Mouse (Mus musculus): ENCODE measurements around the gene Tigit.

Tigit gene

DNA sequence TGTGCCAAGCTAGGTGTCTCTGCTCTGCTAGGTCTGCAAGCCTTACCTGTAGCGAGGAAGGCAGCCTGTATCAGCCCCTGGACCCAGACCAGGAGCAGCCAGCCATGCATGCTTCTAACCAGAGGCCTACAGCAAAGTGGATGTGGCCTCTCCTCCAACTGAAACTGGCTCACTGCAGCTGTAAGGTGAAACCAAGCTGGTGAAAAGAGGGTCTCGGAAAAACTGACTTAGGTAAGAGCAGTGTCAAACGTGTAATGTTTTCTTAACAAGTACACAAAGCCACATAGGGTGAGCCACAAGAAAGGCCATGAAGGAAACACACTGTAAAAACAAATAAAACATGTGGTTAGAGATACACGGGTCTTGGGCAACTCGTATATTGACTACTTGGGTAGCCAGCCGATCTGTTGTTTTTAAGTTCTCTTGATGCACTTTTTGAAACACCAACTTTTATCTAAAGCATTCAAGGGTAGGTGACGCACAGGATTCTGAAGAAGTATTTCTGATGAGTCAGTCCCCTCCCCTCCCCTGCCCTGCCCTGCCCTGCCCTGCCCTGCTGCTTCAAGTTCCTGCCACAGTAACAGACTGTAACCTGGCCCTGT, at the start of gene Tigit:
TSS of gene Tigit (minus strand) at position 169 of the 602 bp plus-strand sequence.
- WGBS, result 84% methylated on average over 7 of the region's 7 CpGs

DNA sequence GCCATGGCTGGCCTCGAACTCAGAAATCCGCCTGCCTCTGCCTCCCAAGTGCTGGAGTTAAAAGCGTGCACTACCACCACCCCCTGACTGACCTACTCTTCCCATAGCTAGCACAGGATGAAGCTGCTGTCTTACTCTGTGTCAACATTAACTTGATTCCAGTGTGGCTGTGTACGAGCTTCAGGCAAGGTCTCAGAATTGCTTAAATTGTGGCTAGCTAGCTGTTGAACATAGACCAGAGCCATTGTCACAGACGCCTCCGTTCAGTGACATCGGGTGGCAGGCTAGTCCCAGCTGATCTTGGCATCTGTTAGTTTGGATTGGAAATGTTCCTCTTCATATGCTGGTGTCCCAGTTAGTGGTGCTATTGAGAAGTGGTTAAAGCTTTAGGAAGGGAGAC, 47.4 kb upstream of the Tigit start:
- WGBS, result 85% methylated on average over 7 of the region's 7 CpGs

DNA sequence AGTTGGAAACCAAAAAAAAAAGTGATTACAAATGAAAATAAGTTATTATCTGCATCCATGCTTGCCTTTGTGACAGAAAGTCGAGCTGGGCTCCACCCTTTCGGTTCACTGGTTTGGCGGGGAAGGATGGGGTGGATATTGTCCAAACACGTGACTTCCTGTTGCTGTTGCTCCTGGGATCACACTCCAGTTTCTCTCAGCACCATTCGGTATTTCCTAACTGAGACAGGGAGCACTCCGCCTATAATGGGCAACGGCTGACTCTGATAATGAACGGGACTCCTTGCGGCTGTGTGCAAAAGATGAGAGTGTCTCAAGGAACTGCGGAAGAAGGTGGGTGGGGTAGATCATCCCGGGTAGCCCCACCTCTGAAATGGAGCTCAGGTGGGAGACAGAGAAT, 46.7 kb upstream of the Tigit start:
- 80% methylated on average over 11 of the region's 11 CpGs for WGBS

DNA sequence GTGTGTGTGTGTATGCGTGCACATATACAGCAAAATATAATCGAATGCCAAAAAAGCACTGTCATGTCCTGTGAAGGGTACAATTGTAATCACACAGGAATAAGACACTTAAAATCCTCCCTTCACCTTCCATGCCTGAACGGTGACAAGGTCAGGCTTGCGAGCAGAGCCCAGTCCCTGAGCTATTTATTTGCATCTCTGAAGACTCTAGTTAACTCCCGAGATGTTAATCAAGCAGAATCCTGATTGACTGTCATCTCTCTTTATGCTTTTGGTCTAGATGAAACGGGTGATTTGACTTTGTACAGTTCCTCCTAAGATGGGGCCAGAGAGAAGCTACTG, 46.2 kb upstream of the Tigit start:
- WGBS, result 72% methylated on average over 6 of the region's 6 CpGs

DNA sequence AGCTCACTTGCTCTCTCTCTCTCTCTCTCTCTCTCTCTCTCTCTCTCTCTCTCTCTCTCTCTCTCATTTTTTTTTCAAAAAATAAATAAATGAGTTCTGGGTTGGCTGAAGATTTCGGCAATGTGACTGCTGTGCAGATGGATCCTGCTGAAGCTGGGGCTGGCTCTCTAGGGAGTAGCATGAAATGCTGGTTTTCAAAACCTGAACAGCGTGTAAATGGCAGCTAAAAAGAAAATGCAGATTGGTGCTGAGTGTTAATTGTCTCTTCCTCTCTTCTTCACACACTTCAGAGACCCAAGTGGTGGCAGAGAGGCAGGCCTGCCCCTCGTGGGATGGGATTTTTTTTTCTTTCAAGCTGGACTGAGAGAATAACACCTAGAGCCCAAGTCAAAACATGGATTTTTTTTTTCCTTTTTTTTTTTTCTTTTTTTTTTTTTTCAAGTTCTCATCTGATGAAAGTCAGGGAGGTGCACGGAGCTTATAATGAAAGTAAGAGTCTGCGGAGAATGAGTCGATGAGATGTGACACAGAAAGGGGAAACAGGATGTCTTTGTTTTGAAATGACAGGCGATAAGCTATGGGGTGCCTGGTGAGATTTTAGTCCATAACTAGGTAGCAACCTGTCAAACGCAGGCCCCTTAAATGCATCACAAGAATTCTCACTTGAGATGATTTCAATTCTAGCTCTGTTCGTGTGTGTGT, 45.6 kb upstream of the Tigit start:
- WGBS, result 54% methylated on average over 9 of the region's 9 CpGs

DNA sequence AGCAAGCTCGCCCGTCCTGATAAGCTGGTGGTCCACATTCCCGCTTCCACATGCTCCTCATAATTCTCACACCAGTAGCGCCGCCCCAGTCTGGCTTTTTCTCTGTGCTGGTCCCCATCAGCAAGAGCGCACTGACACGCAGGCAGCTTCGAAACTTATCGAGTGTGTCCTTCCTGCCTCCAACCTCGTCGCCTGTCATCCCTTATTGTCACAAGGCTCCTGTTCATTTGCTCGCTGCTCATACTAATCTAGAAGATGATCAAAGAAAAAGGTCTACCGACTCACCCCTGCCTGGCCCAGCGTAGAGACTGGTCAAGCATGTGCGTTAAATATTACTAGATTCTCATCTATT, 45.1 kb upstream of the Tigit start:
- 79% methylated on average over 15 of the region's 15 CpGs for WGBS

DNA sequence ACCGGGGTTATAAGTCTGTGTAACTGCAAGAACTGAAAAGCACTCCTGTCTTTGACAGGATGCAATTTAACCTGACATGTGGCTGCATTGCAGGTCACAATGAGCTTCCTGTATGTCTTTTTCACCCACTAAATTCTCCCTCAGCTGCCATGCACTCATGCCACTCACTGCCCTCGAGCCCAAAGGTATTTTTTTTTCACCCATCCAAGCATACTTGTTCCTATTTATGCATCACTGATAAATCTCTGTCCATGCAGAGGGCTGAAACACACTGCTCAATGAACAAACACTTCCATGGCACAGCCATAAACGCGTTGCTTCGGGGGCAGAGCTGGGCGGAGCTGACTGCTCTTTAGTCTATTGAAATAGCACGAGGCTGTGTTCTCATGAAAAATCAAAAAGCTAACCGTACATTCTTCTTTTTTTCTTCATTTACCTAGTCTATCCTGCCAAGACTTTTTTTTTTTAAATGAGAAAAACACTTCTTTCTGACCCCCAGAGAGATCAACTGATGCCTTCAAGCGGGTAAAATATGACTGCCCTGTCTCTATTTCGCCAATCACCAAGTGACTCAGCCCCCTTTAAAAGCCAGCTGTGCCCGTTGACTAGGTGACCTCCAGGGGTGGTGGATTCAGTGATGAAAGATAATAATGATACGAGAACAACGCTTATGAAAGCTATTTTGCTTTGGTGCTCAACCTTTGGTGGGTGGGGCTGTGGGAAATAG, 44.6 kb upstream of the Tigit start:
- WGBS, result 73% methylated on average over 13 of the region's 13 CpGs

DNA sequence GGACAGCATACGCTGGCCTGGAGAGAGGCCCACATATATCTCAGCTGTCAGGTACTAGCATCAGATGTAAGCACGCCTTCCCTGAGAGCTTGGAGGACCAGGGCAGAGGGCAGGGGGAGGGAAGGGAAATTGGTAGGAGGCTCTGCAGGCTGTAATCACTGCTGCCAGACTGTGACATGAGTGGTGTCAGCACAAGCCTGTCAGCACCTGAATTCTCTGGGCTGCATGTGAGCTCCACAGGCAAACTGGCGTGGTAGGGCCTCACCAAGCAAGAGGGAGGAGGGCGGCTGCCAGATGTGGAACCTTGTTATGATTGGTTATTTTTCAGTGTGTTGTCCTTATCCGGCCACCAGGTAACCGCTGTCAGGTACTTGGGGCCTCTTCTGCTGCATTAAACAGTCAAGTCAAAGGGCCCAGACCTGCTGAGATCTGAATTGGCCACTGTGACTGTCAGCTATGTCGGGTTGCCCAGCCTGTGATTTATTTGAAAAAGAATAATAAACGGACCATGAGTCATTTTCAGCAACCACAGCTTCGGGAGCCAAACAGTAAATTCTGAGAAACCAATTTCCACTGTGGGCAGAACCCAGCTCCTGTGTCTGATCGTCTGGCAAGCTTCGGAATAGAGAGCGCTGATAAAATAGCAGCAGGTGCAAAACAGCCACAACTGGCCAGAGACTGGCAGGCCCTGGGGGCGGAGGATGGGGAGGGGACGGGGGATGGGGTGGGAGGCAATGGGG, 38.0 kb upstream of the Tigit start:
- WGBS, result 72% methylated on average over 14 of the region's 14 CpGs

DNA sequence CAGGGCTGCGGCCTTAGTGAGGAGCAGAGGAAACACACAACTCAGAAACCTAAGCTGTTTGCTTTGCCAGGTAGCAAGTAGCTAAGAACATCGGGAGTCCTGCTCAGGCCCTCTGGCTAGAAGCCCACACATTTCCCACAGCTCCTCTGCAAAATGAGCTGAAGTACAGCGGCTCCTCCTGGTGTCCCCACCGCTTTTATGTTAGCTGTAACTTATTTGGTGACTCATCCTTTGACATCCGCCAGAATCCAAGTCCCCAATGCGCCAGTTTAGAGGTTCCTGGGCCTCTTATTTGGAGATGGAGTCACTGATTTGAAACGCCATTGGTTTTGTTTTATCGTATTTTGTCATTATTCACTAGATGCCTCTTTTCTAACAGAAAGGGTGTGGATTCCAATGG, 36.6 kb upstream of the Tigit start:
- 80% methylated on average over 8 of the region's 8 CpGs for WGBS

DNA sequence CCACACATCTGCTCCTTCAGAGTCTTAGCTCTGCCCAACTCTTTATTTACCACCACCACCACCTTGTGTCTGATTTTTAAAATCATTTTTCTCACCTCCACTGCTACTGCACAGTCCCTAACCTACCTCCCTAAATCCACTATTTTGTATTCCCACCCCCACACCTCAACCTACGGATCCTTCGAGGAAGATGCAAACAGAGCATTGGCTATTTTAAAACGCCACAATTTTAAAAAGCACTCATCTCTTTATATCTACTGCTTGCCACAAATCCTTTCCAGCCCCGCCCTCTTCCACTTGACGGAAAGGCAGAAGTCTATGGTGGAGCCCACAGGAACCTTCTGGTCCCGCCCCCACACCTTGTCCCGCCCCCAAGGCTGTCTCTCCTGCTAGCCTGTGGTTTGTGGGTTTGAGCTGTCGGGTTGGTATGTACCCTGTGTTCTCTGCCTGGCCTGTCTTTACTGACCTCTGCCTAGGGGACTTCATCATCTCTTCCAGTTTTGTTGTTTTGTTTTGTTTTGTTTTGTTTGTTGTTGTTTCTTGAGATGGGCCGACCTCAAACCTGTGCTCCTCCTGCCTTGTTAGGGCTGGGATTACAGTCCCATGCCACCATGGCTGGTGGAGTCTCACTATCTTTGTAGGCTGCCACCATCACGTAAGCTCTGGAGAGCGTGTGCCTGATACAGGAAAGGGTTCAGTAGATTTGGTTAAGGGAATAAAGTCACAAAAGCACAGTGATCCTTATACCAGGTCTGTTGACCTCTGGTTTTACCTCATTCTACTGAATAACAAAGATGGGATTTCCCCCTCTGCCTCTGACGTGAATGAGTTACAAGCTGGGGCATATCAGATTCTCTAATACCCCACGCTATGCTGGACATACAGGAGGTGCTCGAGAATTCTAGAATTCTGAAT, 35.0 kb upstream of the Tigit start:
- WGBS, result 68% methylated on average over 14 of the region's 14 CpGs

DNA sequence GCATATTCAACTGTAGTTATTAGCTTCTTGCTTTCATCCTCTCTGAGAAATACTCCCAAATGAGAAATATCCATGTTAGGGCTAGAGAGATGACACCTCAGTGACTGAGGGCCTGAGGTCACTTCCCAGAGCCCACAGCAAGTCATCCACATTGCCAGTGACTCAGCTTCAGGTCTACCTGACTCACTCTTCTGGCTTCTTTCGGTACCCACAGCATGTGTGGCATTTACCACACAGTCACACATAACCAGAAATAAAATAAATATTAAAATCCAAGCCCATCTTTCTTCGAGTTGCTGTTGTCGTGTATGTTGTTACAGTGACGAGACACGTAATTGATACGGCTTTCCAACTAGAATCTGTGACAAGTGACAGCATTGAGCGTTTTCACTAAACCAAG, 33.8 kb upstream of the Tigit start:
- WGBS, result 86% methylated on average over 7 of the region's 7 CpGs

DNA sequence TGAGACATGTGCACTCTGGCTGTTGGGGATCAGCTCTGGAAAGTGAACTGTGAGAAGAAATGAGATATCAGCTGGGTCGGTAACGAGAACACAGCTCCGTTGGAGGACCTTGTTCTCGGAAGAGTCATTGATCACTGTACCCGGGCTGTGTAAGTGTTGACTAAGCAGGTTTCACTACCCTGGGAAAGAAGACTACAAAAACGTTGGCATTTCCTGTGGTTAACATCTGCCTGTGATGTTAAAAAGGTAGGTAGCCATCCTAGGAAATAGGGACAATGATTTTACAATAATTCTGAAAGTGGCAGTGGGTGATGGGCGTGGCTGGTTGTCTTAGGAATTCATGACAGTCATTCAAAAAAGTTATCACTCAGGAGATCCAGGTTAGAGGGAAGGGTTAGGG, 31.9 kb upstream of the Tigit start:
- 85% methylated on average over 7 of the region's 7 CpGs for WGBS

DNA sequence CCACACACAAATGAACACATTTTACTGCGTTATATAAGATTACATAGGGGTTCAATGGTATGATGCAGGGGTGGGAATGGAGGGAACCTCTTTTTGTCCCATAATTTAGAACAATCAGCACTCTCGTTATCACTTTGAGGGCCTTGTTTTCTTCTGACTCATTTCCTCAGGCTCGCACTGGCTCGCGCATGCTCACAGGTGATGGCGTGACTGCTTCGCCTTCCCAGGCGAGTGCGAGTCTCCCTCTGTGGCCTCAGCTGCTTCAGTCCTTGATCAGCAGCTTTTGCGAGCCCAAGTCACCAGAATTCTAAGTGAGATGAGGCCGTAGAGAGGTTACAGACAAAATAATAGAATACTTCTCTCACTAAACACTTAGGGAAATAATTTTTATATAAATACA, 30.2 kb upstream of the Tigit start:
- 92% methylated on average over 11 of the region's 11 CpGs for WGBS

DNA sequence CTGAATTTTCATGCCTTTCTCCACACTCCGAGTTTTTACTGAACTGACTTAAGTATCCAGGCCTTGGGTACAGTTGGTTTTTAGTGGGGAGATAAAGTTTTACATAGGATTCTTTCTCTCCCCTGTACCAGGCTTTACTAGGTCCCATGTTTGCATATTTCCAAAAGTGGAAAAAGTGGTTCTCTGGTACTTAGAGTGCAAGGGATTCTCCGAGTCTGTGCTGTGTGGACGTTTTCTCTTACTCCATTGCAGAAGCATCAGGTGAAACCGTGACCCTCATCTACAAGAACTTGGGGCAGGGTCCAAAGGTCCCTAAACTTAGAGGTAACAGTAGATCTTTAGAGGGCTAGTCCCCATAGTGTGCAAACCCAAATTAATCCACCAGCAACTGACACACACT, 28.7 kb upstream of the Tigit start:
- WGBS, result 94% methylated on average over 4 of the region's 4 CpGs

DNA sequence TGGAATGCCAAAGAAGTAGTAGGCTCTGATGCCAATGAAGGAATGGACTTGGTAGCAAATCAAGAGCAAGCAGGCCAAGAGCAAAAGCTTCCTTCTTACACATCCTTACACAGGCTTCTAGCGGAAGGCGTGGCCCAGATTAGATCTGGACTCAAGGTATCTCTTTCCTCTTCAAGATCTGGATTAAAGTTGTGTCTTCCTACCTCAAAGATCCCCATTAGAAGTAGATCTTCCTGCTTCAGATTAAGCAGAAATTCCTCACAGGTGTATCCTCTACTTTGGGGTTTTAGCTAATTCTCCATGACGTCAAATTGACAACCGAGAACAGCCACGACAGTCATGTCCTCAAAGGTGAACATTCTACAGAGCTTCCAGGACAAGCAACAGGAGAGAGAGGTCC, 27.8 kb upstream of the Tigit start:
- 96% methylated on average over 5 of the region's 5 CpGs for WGBS

DNA sequence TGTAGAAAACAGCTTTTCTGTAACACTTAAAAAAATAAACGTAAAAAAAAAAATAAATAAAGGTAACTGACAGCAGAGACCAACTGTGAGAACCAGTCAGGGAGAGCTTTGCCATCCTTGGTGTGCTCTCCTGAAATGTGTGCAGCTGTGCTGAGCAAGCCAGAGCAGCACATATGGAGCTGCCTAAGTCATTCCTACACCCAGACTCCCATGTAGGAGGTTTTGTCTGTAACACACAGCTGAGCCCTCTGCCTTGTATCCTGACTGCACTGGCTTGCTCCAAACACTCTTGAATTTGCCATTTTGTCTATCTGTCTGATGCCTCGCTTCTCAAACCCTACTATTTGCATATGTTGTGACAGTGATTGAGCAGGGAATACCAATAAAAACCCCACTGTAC, 27.0 kb upstream of the Tigit start:
- 69% methylated on average over 2 of the region's 2 CpGs for WGBS

DNA sequence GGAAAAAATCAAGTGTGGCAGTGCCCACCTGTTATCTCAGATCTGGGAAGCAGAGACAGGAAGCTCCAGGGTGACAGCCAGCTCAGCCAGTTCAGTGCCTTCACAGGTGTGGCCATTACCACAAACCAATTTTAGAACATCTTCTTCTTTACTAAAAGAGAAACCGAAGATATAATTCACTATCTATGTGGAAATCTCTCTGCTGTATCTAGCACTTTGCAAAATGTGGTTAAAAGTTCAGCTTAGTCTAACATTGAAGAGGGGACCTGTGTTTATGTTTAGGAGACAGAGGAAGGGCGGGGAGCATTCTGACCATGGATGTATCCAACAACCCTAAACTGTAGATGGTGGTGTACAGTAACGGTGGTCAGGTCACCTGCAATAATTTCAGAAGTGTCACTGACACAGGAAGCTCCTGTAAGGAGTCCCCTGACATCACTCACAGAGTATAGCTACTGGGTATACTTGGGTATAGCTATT, 26.3 kb upstream of the Tigit start:
- 86% methylated on average over 3 of the region's 3 CpGs for WGBS

DNA sequence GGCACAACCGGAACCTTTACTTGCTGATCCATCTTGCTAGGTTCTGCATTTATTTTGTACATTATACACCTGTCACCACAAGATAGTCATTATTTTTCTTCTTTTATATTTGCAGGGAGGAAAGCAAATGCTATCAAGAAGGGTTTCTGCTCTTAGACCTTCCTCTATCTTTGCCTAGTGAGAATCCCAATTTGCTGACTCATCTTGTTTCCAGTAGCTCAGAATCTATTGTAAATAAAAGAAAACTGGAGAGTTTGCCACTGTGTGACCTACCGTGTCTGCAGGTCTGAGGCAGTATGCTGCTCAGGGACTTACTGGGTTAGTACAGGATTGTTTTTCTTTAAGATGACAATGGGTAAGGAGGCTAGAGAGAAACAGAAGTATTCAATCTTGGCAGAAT, 24.0 kb upstream of the Tigit start:
- 91% methylated on average over 2 of the region's 2 CpGs for WGBS

DNA sequence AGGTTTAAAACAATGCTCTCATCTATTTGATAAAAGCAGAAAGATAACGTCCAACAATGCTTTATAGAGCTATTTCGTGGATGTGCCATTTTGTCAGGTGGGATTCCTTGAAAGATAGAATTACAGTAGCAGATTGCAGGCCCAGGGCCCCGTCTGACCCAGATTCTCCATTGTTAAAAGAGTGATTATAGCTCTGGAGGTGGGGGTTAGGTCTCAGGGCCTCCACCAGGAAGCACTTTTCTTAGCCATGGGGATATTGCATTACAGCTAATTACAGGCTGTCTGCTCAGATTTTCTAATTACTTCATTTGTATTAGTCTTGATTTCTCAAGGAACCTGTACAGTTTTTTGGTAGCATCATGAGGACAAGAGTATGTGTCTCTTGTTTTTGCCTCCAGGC, 10.5 kb upstream of the Tigit start:
- whole genome bisulfite sequencing, result 91% methylated on average over 3 of the region's 3 CpGs

DNA sequence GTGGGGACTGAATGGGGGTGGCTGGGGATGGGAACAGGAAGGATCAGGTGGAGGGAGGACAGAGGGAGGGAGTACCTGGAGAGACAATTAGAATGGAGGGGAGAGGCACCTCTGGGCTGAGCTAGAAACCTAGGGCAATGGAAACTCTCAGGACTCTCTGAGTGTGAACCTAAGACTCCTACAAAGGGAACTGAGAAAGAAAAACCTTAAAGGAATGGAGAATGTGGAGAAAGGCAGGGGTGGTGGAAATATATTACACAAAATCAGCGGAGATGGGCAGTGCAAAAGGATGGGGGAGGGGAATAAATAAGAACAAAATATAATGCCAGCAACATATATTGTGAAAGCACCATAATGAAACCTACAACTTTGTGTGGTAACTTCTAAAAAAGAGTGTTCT, 8.0 kb upstream of the Tigit start:
- 96% methylated on average over 1 of the region's 1 CpGs for WGBS

DNA sequence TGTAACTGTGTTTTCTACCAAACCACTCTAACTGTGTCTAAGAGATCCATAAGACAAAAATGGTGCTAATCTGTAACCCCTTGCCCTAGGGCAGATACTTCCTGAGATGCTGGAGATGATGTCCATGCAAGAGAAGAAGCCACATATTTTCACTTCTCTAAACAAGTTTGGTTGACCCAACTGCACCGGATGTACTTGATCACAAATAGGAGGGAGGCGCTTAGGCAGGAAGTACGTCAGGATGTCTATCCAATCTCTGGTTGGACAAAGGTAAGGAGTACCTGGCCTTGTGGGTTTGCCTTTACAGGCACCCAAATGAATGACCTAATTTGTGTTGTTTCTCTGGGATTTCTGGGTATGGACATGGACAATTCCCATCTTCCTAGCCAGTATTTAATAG, 4.3 kb upstream of the Tigit start:
- WGBS, result 93% methylated on average over 3 of the region's 3 CpGs
